13 mouse cellular contexts compared by ENCODE assay signal in genomic region chr7:79314517-79314916, GRCm38 (mm10). TPM values are rescaled to one million over a fixed set of nuclear protein-coding genes. Genes with fewer than 3 reads are reported as not detected.
DNase-seq lines count a peak whose midpoint lies in the region; ATAC-seq lines count a peak whose summit lies in the region.
"Had no signal": no experiment of that assay in that cellular context is flagged by ENCODE, and none has a peak within 500 bp of the region (broad histone marks: within the 10 kb centered on the region; RNA-seq: fewer than 3 reads in every experiment).

No protein-coding gene starts in this region.

- no peaks in the 10 kb centered on the region for H3K36me3 ChIP-seq in neural tube, embryonic 13.5 days
- H3K36me3 ChIP-seq in megakaryocyte, embryonic 14.5 days (replicated peaks; ENCODE audit: low read length): peaks cover 72% of the 10 kb centered on the region
- H3K36me3 ChIP-seq: forebrain, embryonic 12.5 days; neural tube, embryonic 12.5 days had no signal

- no peak overlapping the region for H3K9ac ChIP-seq in neural tube, embryonic 13.5 days
- H3K9ac ChIP-seq: forebrain, embryonic 12.5 days; neural tube, embryonic 12.5 days had no signal

- ATAC-seq in CD4-positive, CD25-positive, alpha-beta regulatory T cell, adult 4 months: no peak
- ATAC-seq in neural tube, embryonic 13.5 days (ENCODE audit: low read depth): no peak

- DNase-seq in CD4-positive, CD25-positive, alpha-beta regulatory T cell, adult 2 months (ENCODE audit: low read depth, low spot score): peak; percentile 5
- DNase-seq in neural tube, embryonic 10.5 days (ENCODE audit: extremely low spot score, low spot score): no peak
- no peak for DNase-seq in adrenal gland, adult 18-20 months (ENCODE audit: low spot score in 2 of 2)
- DNase-seq in thymus, adult 18-20 months: no peak
- no peak for DNase-seq in kidney, postnatal 4 days
- DNase-seq: adrenal gland, postnatal 25 days; kidney, adult 11 months; thymus, postnatal 25 days had no signal

- H3K9me3 ChIP-seq in neural tube, embryonic 13.5 days: no peaks in the 10 kb centered on the region
- no peaks in the 10 kb centered on the region for H3K9me3 ChIP-seq in megakaryocyte, embryonic 14.5 days
- H3K9me3 ChIP-seq: forebrain, embryonic 12.5 days; neural tube, embryonic 12.5 days had no signal

- H3K27ac ChIP-seq in neural tube, embryonic 13.5 days (replicated peaks): peak overlapping the region; percentile 80; the same call in 1 of the 2 replicates

- H3K4me2 ChIP-seq in neural tube, embryonic 13.5 days: no peak overlapping the region
- H3K4me2 ChIP-seq: forebrain, embryonic 12.5 days; neural tube, embryonic 12.5 days had no signal

- WGBS in neural tube, embryonic 13.5 days: 64% methylated on average over 5 of the region's 5 CpGs

- peaks cover 92% of the 10 kb centered on the region for H3K4me1 ChIP-seq in neural tube, embryonic 13.5 days (replicated peaks)
- H3K4me1 ChIP-seq in megakaryocyte, embryonic 14.5 days: peaks cover 92% of the 10 kb centered on the region

- H3K27me3 ChIP-seq in neural tube, embryonic 13.5 days: no peaks in the 10 kb centered on the region
- peaks cover 4% of the 10 kb centered on the region for H3K27me3 ChIP-seq in megakaryocyte, embryonic 14.5 days (replicated peaks)
- H3K27me3 ChIP-seq: forebrain, embryonic 12.5 days; neural tube, embryonic 12.5 days had no signal

- H3K4me3 ChIP-seq in neural tube, embryonic 13.5 days: no peak overlapping the region
- peak overlapping the region; percentile 39 for H3K4me3 ChIP-seq in megakaryocyte, embryonic 14.5 days (replicated peaks)
- H3K4me3 ChIP-seq: forebrain, embryonic 12.5 days; neural tube, embryonic 12.5 days had no signal

RNA-seq across cellular contexts. Expression of gene Abhd2, which starts 41.5 kb away (rescaled TPM):
- 10 to 100 TPM; 14.8 to 25.8 TPM for polyA plus RNA-seq in CD4-positive, CD25-positive, alpha-beta regulatory T cell, adult 4 months (2017; shearing (Covaris generic))
- 15.7 and 16.7 TPM in 2 replicates for polyA plus RNA-seq in neural tube, embryonic 13.5 days (2015; fragmentation: Nextera tagmentation; extraction: Ambion mirVana)
- 18.2 and 77.1 TPM in 2 replicates for polyA plus RNA-seq in megakaryocyte, embryonic 14.5 days (2012; ENCODE audit: insufficient read depth, low replicate concordance)
- total RNA-seq in adrenal gland, adult 18-20 months (2021): 1,000 to 10,000 TPM; 1,132 to 1,460 TPM
